Mouse (Mus musculus): ENCODE results near the gene Rad18.
"Not testable (repeated sequence)": the region's sequence is repeated elsewhere in the genome, so short reads cannot be mapped to it uniquely, and the experiment has no call there.

Gene Rad18

GRCm38 (mm10) chr6:112696056-112696950 is at the start of gene Rad18:
Gene Rad18 (minus strand): TSS chr6:112696686.
- DNase-seq = peak; percentile 90

GRCm38 (mm10) chr6:112742297-112742696 is 45.8 kb upstream of the Rad18 start:
- no peak for DNase-seq

GRCm38 (mm10) chr6:112741766-112742165 is 45.3 kb upstream of the Rad18 start:
- DNase-seq = no peak

GRCm38 (mm10) chr6:112739635-112740034 is 43.1 kb upstream of the Rad18 start:
- DNase-seq = no peak

GRCm38 (mm10) chr6:112738924-112739323 is 42.4 kb upstream of the Rad18 start:
- no peak for DNase-seq

- no peak for DNase-seq
These were observed 40.0 kb upstream of the Rad18 start for GRCm38 (mm10) chr6:112736471-112736870.

- no peak for DNase-seq
These were observed 38.6 kb upstream of the Rad18 start for GRCm38 (mm10) chr6:112735054-112735453.

- DNase-seq = no peak
These were observed 37.5 kb upstream of the Rad18 start for GRCm38 (mm10) chr6:112733942-112734341.

- no peak for DNase-seq
These were observed 35.9 kb upstream of the Rad18 start for GRCm38 (mm10) chr6:112732434-112732833.

GRCm38 (mm10) chr6:112731386-112731785 is 34.9 kb upstream of the Rad18 start:
- no peak for DNase-seq

- peak; percentile 59 for DNase-seq
These were observed 32.4 kb upstream of the Rad18 start for GRCm38 (mm10) chr6:112728760-112729422.

- no peak for DNase-seq
These were observed 29.0 kb upstream of the Rad18 start for GRCm38 (mm10) chr6:112725468-112725867.

- DNase-seq = no peak
These were observed 24.1 kb upstream of the Rad18 start for GRCm38 (mm10) chr6:112720409-112721080.

GRCm38 (mm10) chr6:112719983-112720382 is 23.5 kb upstream of the Rad18 start:
- DNase-seq = no peak

- DNase-seq = no peak
These were observed 20.7 kb upstream of the Rad18 start for GRCm38 (mm10) chr6:112717168-112717567.

GRCm38 (mm10) chr6:112713951-112714350 is 17.5 kb upstream of the Rad18 start:
- DNase-seq = no peak

GRCm38 (mm10) chr6:112702296-112702695 is 5.8 kb upstream of the Rad18 start:
- not testable (repeated sequence) for DNase-seq

- peak; percentile 51 for DNase-seq
These were observed 3.9 kb upstream of the Rad18 start for GRCm38 (mm10) chr6:112700392-112700791.

GRCm38 (mm10) chr6:112699115-112699514 is 2.6 kb upstream of the Rad18 start:
- no peak for DNase-seq

GRCm38 (mm10) chr6:112694492-112694891 is 2.0 kb downstream of the Rad18 start:
- no peak for DNase-seq

- DNase-seq = no peak
These were observed 5.0 kb downstream of the Rad18 start for GRCm38 (mm10) chr6:112691523-112691922.

- no peak for DNase-seq
These were observed 8.5 kb downstream of the Rad18 start for GRCm38 (mm10) chr6:112688033-112688432.

- no peak for DNase-seq
These were observed 10.0 kb downstream of the Rad18 start for GRCm38 (mm10) chr6:112686485-112686884.
